Mouse (Mus musculus) limb, embryonic 10.5 days (tissue): ENCODE data around the gene Cracr2b. TPM values are rescaled to one million over a fixed set of nuclear protein-coding genes. Genes with fewer than 3 reads are reported as not detected.

Experiments used
- DNase-seq: peaks from one replicate; pipeline ENCODE4 v3.0.0-alpha.2; 2017; ENCODE audit warnings: low spot score
- H3K27ac ChIP-seq: fragments of 300-500 bp; sonication (generic); 2 replicates; pipeline ENCODE4 v1.5.1; 2016; ENCODE audit warnings: mild to moderate bottlenecking
- H3K27me3 ChIP-seq: fragments of 300-500 bp; sonication (generic); 2 replicates; pipeline ENCODE4 v1.6.1; 2016; ENCODE audit warnings: low read depth, mild to moderate bottlenecking; ENCODE audit not compliant: poor library complexity, severe bottlenecking
- H3K36me3 ChIP-seq: fragments of 300-500 bp; sonication (generic); 2 replicates; pipeline ENCODE4 v1.6.1; 2016; ENCODE audit warnings: mild to moderate bottlenecking, moderate library complexity
- H3K4me1 ChIP-seq: fragments of 300-500 bp; sonication (generic); 2 replicates; pipeline ENCODE4 v1.6.1; 2016
- H3K4me3 ChIP-seq: fragments of 300-500 bp; sonication (generic); 2 replicates; pipeline ENCODE4 v1.5.1; 2016; ENCODE audit warnings: mild to moderate bottlenecking, moderate library complexity
- H3K9me3 ChIP-seq: fragments of 300-500 bp; sonication (generic); replicated peaks from 2 replicates; pipeline ENCODE4 v1.6.1; 2016; ENCODE audit warnings: mild to moderate bottlenecking
- WGBS: fragments of 180-500 bp; shearing (Covaris S2); methylation state at CpG from one replicate; pipeline ENCODE4 v1.1.7; 2016; 5-methylcytosine and 5-hydroxymethylcytosine counted together
- polyA plus RNA-seq: library from polyadenylated mRNA; unstranded; fragments of >200 nt; fragmentation: Nextera tagmentation; extraction: Ambion mirVana; gene quantifications from 2 replicates; pipeline ENCODE4 v1.2.1, GENCODE M21; 2016

The Cracr2b gene
- polyA plus RNA-seq, 1 experiment from 2014 or later, result 7.8 TPM

DNA sequence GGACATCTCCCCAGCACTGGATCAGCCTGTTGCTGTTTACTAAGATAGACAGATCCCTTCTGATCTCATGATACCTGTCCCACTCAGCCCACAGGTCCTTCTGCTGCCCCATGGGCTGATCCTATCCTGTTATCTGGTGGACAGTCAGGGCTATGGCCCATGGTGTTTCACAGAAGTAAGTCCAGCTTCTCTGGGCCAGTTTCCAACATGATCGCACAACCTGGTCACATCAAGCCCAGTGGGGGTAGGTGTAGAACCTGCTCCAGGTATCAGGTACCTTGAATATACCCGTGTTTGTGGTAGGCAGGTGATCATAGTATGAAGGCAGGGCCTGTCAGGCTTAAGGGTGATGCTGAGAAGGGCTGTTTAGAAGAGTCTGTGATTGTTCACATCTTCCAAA lies 34.5 kb downstream of the Cracr2b start:
- no peak for DNase-seq
- 84% methylated on average over 2 of the region's 2 CpGs for WGBS
- Histone ChIP-seq H3K4me1 (no peaks in the 10 kb centered on the region), H3K27me3 (no peaks in the 10 kb centered on the region), H3K9me3 (no peaks in the 10 kb centered on the region), H3K4me3 (no peak overlapping the region), H3K27ac (no peak overlapping the region), H3K36me3 (peaks cover 44% of the 10 kb centered on the region)

DNA sequence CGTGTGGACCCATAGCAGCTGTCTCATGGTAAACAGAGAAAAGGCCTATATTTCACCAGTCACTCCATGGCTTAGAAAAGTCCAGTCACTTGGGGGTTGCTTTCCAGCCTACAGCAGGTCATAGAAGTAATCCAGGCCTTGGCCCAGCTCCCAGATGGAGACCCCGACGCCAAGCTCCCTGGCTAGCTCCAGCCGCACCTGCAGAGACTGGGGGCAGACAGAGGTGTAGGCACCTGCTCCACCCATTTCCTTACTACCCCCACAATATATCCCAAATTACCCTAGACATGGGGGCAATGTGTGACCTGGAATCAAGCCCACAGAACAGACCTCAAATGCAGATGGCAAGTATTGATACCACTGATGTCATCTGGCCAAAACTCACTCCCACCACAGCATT lies 35.0 kb downstream of the Cracr2b start:
- WGBS, result 96% methylated on average over 4 of the region's 4 CpGs

DNA sequence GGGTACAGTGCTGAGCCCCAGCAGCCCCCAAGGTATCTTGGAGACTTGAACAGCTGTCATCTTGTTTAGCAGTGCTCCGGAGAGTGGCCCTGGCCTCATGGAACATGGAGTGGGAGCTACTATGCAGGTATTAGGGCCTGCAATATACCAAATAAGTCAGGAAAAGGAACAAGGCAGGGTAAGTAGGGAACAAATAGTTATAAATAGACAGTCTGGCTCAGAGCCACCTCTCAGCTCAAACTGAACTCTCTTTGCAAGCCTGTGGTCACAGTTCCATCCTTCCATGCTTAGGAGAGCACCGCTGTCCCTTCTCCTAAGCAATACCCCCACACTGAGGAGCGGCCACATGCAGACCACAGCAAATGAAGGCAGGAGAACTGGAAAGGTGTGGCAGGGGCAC lies 36.7 kb downstream of the Cracr2b start:
- DNase-seq, result no peak
- Histone ChIP-seq H3K4me1 (no peaks in the 10 kb centered on the region), H3K36me3 (peaks cover 42% of the 10 kb centered on the region), H3K9me3 (no peaks in the 10 kb centered on the region), H3K4me3 (no peak overlapping the region), H3K27ac (no peak overlapping the region), H3K27me3 (no peaks in the 10 kb centered on the region)
- WGBS, result 95% methylated on average over 3 of the region's 3 CpGs

More for the DNA sequence above, 35.0 kb downstream of the Cracr2b start:
- no peak overlapping the region for H3K4me3 ChIP-seq
- H3K36me3 ChIP-seq, result peaks cover 44% of the 10 kb centered on the region
- no peaks in the 10 kb centered on the region for H3K9me3 ChIP-seq
- no peak for DNase-seq
- H3K27me3 ChIP-seq, result no peaks in the 10 kb centered on the region
- no peak overlapping the region for H3K27ac ChIP-seq
- H3K4me1 ChIP-seq, result no peaks in the 10 kb centered on the region

DNA sequence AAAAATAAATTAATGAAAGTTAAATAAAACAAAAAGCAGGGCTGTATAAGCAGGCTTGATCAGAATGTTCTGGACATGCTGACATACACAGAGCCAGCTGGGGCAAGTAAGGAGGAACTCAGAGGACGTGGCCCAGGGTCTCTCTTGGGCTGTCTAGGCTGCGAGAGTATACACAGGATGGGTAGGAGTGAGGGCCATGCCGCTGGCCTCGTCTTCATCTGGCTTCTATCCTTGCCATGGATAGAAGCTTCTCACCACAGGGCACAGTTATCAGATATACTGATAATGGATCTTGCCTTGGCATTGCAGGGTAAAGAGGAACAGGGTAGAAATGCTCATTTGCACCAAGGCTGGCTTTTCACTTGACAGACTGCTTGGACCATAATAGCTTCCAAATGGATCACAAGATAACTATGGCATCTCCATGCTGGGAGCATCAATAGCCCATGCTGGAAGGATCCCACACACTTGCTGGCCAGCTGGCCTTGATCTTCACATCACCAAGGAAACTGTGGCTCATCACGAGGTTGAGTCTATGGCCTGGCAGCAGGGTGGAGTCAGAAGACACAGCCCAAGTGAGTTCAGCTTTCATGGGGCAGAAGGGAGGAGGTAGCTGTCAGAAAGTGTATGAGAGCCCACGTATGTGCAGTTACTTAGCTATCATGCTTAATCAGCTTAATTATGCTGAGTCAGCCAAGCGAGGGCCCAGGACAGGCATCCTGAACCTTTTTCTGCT lies 41.1 kb downstream of the Cracr2b start:
- 93% methylated on average over 7 of the region's 7 CpGs for WGBS
- no peaks in the 10 kb centered on the region for H3K27me3 ChIP-seq
- DNase-seq, result no peak
- no peak overlapping the region for H3K27ac ChIP-seq
- no peaks in the 10 kb centered on the region for H3K4me1 ChIP-seq
- no peak overlapping the region for H3K4me3 ChIP-seq
- H3K36me3 ChIP-seq, result peaks cover 20% of the 10 kb centered on the region
- no peaks in the 10 kb centered on the region for H3K9me3 ChIP-seq

DNA sequence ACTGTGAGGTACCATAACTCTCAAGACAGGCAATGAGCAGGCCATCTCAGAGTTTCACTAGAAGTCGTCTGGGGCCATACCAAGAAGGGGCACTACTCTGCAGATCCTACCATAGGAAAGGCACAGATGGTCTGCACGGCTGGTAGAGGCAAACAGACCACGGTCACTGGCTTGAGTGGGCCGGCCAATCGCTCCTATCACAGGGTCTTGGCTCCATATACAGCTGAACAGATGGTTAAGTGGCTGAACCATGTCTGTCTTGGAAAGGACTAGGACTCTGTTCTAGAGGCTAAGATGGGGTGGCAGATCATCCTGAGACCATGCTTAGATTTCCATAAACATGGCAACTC lies 41.6 kb downstream of the Cracr2b start:
- Histone ChIP-seq H3K27ac (no peak overlapping the region), H3K27me3 (no peaks in the 10 kb centered on the region), H3K36me3 (peaks cover 20% of the 10 kb centered on the region), H3K9me3 (no peaks in the 10 kb centered on the region), H3K4me3 (no peak overlapping the region), H3K4me1 (no peaks in the 10 kb centered on the region)
- no peak for DNase-seq
- WGBS, result 94% methylated on average over 5 of the region's 5 CpGs

DNA sequence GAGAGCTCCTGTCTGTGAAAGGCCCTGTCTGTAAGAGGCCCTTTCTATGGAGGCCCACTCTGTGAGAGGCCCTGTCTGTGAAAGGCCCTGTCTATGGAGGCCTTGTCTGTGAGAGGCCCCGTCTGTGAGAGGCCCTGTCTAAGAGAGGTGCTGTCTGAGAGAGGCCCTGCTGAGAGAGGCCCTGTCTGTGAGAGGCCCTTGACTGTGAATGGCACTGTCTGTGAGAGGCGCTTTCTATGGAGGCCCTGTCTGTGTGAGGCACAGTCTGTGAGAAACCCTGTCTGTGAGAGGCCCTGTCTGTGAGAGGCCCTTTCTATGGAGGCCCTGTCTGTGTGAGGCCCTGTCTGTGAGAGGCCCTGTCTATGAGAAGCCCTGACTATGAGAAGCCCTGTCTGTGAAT lies 45.4 kb downstream of the Cracr2b start:
- no peak overlapping the region for H3K4me3 ChIP-seq
- 91% methylated on average over 2 of the region's 2 CpGs for WGBS

DNA sequence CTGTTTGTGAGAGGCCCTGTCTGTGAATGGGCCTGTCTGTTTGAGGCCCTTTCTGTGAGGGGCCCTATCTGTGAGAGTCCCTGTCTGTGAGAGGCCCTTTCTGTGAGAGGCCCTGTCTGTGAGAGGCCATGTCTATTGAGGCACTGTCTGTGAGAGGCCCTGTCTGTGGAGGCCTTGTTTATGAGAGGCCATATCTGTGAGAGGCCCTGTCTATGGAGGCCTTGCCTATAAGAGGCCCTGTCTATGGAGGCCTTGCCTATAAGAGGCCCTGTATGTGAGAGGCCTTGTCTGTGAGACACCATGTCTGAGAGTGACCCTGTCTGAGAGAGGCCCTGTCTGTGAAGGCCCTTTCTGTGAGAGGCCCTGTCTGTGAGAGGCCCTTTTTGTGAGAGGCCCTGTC lies 47.3 kb downstream of the Cracr2b start:
- peak overlapping the region; percentile 46 for H3K27ac ChIP-seq
- no peak overlapping the region for H3K4me3 ChIP-seq
- no peaks in the 10 kb centered on the region for H3K27me3 ChIP-seq
- no peaks in the 10 kb centered on the region for H3K4me1 ChIP-seq
- H3K9me3 ChIP-seq, result no peaks in the 10 kb centered on the region
- no peak for DNase-seq
- peaks cover 6% of the 10 kb centered on the region; the same call in 1 of the 2 replicates for H3K36me3 ChIP-seq

More for the DNA sequence above, 45.4 kb downstream of the Cracr2b start:
- Histone ChIP-seq H3K27ac (peak overlapping the region; percentile 69), H3K9me3 (no peaks in the 10 kb centered on the region), H3K4me1 (no peaks in the 10 kb centered on the region), H3K27me3 (no peaks in the 10 kb centered on the region), H3K36me3 (peaks cover 13% of the 10 kb centered on the region)
- no peak for DNase-seq

DNA sequence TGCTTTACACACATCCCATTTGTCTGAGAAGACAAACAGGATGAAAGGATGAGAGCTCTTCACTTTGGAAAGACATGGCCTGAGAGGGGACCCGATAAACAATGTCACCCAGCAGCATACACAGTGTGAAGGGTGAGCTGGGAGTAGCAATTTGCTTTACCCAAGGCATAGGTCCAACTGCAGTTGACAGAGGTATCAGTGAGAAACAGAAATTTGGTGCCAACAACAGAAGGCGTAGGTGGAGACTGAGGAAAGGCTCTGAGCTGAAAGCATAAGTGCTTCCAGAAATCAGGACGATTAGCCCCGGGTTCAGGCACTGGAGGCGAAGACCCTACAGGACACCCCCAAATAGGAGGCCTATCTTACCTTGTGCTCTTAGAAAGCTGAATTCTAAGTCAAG lies 49.3 kb downstream of the Cracr2b start:
- H3K27me3 ChIP-seq, result no peaks in the 10 kb centered on the region
- no peak overlapping the region for H3K27ac ChIP-seq
- H3K9me3 ChIP-seq, result no peaks in the 10 kb centered on the region
- H3K4me3 ChIP-seq, result no peak overlapping the region
- no peaks in the 10 kb centered on the region for H3K4me1 ChIP-seq
- peaks cover 20% of the 10 kb centered on the region for H3K36me3 ChIP-seq
- no peak for DNase-seq
- WGBS, result 91% methylated on average over 5 of the region's 5 CpGs

DNA sequence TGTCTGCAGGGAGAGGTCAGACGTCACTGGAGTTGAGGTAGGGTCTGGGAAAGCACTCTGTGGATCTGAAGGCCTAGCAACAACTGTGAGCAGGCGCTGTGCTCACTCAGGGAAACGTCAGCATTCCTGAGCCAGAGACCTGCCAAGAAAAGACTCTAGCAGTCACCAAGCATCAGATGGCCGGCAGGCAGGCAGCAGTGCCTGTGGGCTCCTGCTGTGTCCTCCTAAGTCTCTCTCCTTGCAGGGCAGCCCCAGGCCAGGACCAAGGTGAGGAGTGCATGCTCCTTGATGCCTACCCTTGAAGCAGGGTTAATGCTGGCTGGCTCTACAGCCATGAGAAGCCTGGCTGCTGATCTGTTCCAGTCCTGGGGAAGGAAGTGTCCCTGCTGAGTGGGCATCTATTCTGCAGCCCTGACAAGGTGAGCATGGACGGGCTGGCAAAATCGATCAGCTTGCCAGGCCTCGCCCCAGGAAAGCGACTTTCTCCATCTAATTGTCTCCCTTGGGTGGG lies 49.8 kb downstream of the Cracr2b start:
- peaks cover 25% of the 10 kb centered on the region for H3K36me3 ChIP-seq
- H3K9me3 ChIP-seq, result no peaks in the 10 kb centered on the region
- no peak overlapping the region for H3K27ac ChIP-seq
- DNase-seq, result no peak
- no peaks in the 10 kb centered on the region for H3K4me1 ChIP-seq
- H3K4me3 ChIP-seq, result no peak overlapping the region
- no peaks in the 10 kb centered on the region for H3K27me3 ChIP-seq
- 76% methylated on average over 8 of the region's 8 CpGs for WGBS

Other genes with a start within 250 kb of the Cracr2b start
- gene Lmntd2, start 247.0 kb upstream of the Cracr2b start, polyA plus RNA-seq, result 3.5 and 4.5 TPM in 2 replicates
- gene Rassf7, start 245.2 kb upstream of the Cracr2b start, polyA plus RNA-seq, result 44.7 and 53.5 TPM in 2 replicates
- gene Phrf1, start 232.3 kb upstream of the Cracr2b start, polyA plus RNA-seq, result 121 and 131 TPM in 2 replicates
- gene Irf7, start 194.6 kb upstream of the Cracr2b start, polyA plus RNA-seq, result 0.50 and 0.73 TPM in 2 replicates
- gene Cdhr5, start 184.3 kb upstream of the Cracr2b start, polyA plus RNA-seq, result 0.19 TPM in 1 of 2 replicates, not detected in the other
- gene Sct, start 182.0 kb upstream of the Cracr2b start, polyA plus RNA-seq, result 9.7 and 11.3 TPM in 2 replicates
- gene Drd4, start 169.1 kb upstream of the Cracr2b start, polyA plus RNA-seq, result 0.68 and 0.93 TPM in 2 replicates
- 44.1 and 59.5 TPM in 2 replicates for gene Deaf1, start 133.4 kb upstream of the Cracr2b start, polyA plus RNA-seq
- 42.9 and 46.1 TPM in 2 replicates for gene Tmem80, start 133.4 kb upstream of the Cracr2b start, polyA plus RNA-seq
- gene Eps8l2, start 122.2 kb upstream of the Cracr2b start, polyA plus RNA-seq, result 3.4 and 5.0 TPM in 2 replicates
- gene Taldo1, start 68.9 kb upstream of the Cracr2b start, polyA plus RNA-seq, result 258 and 272 TPM in 2 replicates
- gene Gatd1, start 47.0 kb upstream of the Cracr2b start, polyA plus RNA-seq, result 44.5 and 56.4 TPM in 2 replicates
- 6.0 and 8.8 TPM in 2 replicates for gene Cend1, start 31.6 kb upstream of the Cracr2b start, polyA plus RNA-seq
- gene Slc25a22, start 23.2 kb upstream of the Cracr2b start, polyA plus RNA-seq, result 43.6 and 48.3 TPM in 2 replicates
- 26.8 and 30.0 TPM in 2 replicates for gene Pidd1, start 17.1 kb upstream of the Cracr2b start, polyA plus RNA-seq
- gene Rplp2, start 13.7 kb upstream of the Cracr2b start, polyA plus RNA-seq, result 1,138 and 1,369 TPM in 2 replicates
- gene Pnpla2, start 5.9 kb upstream of the Cracr2b start, polyA plus RNA-seq, result 11.6 and 12.4 TPM in 2 replicates
- gene Cd151, start 6.3 kb downstream of the Cracr2b start, polyA plus RNA-seq, result 14.0 and 15.8 TPM in 2 replicates
- gene Polr2l, start 14.0 kb downstream of the Cracr2b start, polyA plus RNA-seq, result 77.2 and 86.8 TPM in 2 replicates
- gene Tspan4, start 14.1 kb downstream of the Cracr2b start, polyA plus RNA-seq, result 25.0 and 36.9 TPM in 2 replicates
- 26.7 and 27.3 TPM in 2 replicates for gene Chid1, start 78.8 kb downstream of the Cracr2b start, polyA plus RNA-seq
- 84.6 and 92.5 TPM in 2 replicates for gene Ap2a2, start 101.1 kb downstream of the Cracr2b start, polyA plus RNA-seq
- 0.14 and 0.15 TPM in 2 replicates for gene Muc6, start 194.2 kb downstream of the Cracr2b start, polyA plus RNA-seq
- 0.05 and 0.29 TPM in 2 replicates for gene Muc2, start 229.2 kb downstream of the Cracr2b start, polyA plus RNA-seq